Mouse (Mus musculus): ENCODE data around the gene Arid1b.

Arid1b gene

GRCm38 (mm10) chr17:5017065-5017464 is 22.9 kb downstream of the Arid1b start:
- no peak for DNase-seq (ENCODE audit: low read depth, low spot score)

DNA sequence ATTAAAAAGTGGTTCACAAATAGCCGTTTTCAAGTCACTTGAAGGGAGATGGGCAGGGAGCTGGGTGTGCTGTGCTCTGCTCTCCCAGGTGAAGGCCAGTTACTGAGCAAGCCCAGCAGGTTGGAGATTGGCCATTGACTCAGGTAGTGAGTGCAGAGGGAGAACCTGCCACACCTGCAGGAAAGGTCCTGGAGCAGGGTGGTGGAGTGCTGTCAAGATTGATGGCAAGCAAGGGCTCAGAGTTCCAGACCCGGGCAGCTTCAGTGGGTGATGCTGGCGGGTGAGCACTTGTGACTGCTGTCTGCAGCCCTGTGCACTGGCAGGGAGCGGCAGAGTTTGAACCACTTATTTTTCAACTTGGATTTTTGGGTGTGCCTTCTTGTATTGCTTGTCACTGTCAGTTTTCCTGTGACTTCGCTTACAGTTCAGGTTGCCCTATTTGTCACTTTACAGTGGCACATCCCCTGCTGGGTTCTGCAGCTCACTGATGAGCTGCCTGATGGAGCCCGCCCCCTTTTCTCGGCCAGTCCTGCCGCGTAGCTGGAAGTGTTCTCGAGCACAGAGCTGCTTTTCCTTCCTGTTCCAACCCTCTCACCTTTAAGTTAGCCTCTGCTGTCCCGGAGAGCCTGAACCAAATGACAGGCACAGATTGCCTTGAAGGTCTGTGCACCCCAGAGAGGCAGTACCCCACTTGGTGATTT is 27.3 kb downstream of the Arid1b start:
- DNase-seq (ENCODE audit: low read depth, low spot score): no peak

DNA sequence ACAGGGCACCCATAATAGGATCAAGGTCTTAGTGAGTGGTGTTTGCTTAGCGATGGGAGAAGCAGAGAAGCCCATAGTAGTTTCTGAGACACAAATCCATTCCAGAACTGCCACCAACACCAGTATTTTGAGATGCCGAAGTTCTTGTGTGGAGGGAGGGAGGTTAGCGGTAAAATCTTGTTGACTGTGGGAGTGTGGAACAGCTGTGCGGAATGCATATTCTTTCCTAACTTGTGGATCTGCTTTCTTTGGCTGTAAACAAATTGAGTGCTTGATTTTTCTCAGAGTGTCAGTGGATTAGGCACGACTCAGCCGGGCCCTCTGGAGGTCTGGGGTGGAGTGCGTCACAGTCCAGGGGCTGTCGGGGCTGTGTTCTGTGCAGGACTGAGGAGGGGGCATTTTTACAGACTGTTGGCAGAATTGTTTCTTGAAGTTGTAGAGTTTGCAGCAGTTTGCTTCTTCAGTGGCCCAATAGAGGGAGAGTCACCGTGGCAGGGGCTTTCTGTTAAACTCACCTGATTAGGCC is 27.9 kb downstream of the Arid1b start:
- no peak for DNase-seq (ENCODE audit: low read depth, low spot score)

DNA sequence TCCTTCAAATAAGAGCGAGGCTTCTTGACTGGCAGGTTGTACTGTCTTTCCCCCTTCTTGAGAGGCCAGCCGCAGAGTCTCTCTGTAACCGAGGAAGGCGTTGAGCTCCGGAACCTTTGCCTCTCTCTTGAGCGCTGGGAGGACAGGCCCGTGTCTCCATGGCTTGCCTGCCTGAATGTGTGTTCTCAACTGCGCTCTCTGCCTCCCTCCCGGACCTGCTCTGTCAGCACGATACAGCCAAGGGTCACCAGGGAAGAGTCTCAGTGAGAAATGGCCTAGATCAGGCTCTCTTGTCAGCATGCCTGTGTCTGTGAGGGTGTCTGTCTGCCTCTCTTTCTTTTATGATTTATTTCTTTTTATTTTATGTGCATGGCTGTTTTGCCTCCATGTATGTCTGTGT is 29.6 kb downstream of the Arid1b start:
- no peak for DNase-seq (ENCODE audit: low read depth, low spot score)

- no peak for DNase-seq (ENCODE audit: low read depth, low spot score)
These were observed 31.3 kb downstream of the Arid1b start for GRCm38 (mm10) chr17:5025400-5025799.

DNA sequence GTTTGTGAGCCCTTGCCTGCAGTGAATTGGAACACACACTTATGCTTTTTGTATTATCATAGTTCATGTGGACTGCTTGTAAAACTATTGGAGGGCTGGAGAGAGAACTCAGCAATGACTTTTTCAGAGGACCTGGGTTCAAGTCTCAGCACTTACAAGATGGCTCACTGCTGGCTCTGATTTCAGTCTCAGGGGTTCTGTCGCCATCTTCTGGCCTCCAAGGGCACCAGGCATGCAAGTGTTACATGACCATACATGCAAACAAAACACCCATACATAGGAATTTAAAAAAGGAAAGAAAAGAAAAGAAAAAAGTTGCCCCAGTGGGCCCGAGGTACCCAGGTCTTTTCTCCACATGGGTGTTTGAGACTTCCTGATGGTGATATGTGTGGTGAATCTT is 32.4 kb downstream of the Arid1b start:
- no peak for DNase-seq (ENCODE audit: low read depth, low spot score)

- DNase-seq (ENCODE audit: low read depth, low spot score): no peak
These were observed 35.0 kb downstream of the Arid1b start for GRCm38 (mm10) chr17:5029148-5029547.

DNA sequence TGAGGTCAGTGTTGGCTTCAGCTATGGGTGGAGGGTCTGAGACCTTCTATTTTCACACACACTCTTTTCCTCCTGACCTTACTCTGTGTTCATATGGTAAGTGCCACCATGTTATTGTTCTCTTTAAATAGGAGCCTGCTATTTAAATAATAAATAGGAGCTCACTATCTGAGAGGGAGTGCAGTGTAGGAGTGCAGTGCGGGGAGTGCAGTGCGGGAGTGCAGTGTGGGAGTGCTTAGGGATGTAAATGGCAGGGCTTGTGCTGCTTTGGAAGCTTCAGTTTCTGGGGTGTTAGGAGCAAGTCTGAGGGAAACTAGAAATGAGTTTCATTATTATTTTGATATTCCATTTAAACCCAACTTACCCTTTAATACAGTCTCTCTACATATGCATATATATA is 36.2 kb downstream of the Arid1b start:
- DNase-seq (ENCODE audit: low read depth, low spot score): no peak

DNA sequence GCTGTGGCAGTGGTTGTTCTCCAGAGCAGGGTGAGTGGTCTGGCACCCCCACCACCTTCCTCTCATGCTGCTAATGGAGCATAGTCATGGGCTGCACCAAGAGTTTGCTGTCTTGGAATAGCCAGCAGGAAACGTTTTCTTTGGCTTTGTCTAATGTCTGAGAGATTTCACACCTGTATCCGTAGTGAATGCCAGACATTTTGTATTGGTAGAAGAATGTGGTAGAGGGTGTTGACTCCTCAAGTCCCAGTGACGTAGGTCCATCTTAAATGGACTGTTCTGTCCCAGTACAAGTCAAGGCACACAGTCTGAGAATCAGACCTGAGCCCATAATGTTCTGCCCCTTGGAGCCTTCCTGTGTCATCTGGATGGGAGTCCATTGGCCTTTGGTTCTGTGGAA is 39.2 kb downstream of the Arid1b start:
- no peak for DNase-seq (ENCODE audit: low read depth, low spot score)

- DNase-seq (ENCODE audit: low read depth, low spot score): no peak
These were observed 40.1 kb downstream of the Arid1b start for GRCm38 (mm10) chr17:5034201-5034600.

- DNase-seq (ENCODE audit: low read depth, low spot score): no peak
These were observed 42.2 kb downstream of the Arid1b start for GRCm38 (mm10) chr17:5036200-5036835.

DNA sequence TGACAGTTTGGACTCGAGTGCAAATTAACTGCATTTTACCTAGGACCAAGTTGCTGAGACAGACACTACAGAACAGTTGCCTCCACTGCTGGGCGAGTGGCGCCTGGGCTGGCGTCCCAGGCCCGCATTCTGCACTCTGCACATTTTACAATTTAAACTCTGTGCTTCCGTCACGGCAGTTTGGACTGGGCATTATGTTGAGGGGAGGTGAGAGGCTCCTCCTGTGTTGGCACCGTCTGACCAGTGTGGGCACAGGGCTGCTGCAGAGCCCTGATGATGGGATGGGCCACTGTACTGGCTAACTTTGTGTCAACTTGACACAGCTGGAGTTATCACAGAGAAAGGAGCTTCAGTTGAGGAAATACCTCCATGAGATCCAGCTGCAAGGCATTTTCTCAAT is 43.1 kb downstream of the Arid1b start:
- DNase-seq (ENCODE audit: low read depth, low spot score): no peak

GRCm38 (mm10) chr17:5039826-5040225 is 45.7 kb downstream of the Arid1b start:
- DNase-seq (ENCODE audit: low read depth, low spot score): no peak

- no peak for DNase-seq (ENCODE audit: low read depth, low spot score)
These were observed 49.7 kb downstream of the Arid1b start for GRCm38 (mm10) chr17:5043871-5044270.

GRCm38 (mm10) chr17:5045613-5046012 is 51.5 kb downstream of the Arid1b start:
- DNase-seq (ENCODE audit: low read depth, low spot score): no peak

DNA sequence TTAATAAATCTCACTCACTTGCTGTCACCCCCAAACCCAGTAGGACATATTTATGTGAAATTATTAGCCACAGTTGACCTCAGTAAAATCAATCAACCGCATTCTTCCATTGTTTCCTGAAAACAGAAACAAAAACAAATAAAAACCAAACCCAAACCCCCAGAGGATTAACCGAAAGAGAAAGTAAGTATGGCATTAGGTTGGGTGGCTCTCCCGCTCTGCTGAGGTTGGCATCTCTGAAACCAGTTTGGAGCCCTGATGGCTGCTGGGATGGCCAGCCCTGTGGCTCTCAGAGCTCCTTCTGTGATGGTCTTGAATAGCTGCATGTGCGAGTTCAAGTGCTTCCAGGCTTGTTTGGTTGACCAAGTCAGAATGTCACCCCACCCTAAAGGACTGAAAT is 53.2 kb downstream of the Arid1b start:
- no peak for DNase-seq (ENCODE audit: low read depth, low spot score)

DNA sequence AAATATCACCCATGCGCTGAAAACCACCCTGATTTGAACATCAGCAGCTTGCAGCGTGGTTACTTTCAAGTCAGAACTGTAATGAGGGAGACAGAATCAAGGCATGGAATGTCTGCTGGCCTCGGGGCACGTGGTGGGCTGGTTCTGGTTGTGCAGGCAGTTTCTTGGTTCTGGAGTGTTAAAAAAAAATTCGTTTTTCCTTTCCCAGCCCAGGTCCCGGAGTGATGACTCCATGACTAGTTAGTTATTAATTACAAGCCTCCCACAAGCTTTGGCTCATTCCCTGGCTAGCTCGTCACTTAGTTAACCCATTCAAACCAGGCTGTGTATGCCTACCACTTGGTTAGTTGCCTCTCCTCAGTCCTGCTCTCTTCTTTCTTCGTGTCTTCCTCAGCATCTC is 56.1 kb downstream of the Arid1b start:
- no peak for DNase-seq (ENCODE audit: low read depth, low spot score)

GRCm38 (mm10) chr17:5050970-5051530 is 56.9 kb downstream of the Arid1b start:
- no peak for DNase-seq (ENCODE audit: low read depth, low spot score)

GRCm38 (mm10) chr17:5052091-5052799 is 58.1 kb downstream of the Arid1b start:
- no peak for DNase-seq (ENCODE audit: low read depth, low spot score)

DNA sequence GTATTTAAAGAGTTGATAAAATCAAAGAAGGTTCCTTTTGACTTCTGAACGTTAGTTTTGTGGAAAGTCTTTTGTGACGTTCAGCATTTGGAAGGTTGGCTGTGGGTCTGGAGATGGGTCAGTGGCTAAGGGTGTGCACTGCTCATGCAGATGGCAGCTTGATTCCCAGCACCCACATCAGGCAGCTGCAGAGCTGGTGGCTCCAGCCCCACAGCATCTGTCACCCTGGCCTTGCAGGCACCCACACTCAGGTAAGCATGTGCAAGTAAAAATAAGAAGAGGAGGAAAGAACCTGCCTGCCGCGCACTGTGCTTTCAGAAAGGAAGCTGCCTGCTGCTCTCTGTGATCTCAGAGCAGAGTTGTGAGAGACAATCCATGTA is 58.7 kb downstream of the Arid1b start:
- no peak for DNase-seq (ENCODE audit: low read depth, low spot score)

DNA sequence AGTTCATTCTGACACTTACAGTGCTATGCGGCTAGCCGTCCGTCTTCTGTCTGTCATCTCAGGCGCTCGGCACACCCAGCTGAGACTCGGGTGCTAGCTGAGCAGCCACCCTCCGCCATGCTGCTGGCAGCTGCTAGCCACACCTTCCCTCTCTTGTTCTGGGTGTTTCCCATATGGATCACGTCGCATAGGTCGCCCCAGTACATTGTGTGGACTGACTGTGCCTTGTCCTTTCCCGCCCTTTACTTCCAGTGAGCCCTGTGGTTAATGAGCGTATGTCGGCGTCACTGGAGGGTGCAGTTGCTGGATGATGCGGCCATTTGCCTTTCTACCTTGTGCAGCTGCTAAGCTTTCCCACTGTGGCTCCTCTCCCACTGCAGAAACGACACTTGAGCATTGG is 59.1 kb downstream of the Arid1b start:
- DNase-seq (ENCODE audit: low read depth, low spot score): no peak

DNA sequence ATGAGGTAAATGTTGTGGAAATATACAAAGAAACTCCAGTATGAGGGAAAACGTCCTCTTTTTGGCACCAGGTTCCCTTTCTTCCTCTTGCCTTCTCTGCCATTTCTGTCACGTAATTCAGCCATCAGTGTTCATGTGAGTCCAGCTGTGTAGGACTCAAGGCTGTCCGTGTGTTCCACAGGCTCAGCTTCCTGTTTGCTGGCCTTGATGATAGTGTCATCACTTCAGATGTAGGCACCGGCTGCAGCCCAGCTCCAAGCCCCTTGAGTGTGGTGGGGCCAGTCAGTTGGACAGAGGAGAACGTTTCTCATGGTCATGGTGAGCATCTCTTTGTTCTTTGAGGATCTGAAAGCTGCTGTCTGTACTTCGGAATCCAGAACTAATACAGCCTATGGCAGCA is 61.3 kb downstream of the Arid1b start:
- no peak for DNase-seq (ENCODE audit: low read depth, low spot score)
